Mouse (Mus musculus) small intestine, adult 2 months (tissue): ENCODE results near the gene Fryl. TPM values are rescaled to one million over a fixed set of nuclear protein-coding genes. Genes with fewer than 3 reads are reported as not detected.

Experiments used
- H3K27ac ChIP-seq: fragments of 200-500 bp; 2 replicates; pipeline ENCODE4 v1.5.1; 2012; ENCODE audit warnings: low read depth, low read length, control low read depth, inconsistent platforms; ENCODE audit not compliant: insufficient read depth
- H3K27me3 ChIP-seq: fragments of 200-500 bp; 2 replicates; pipeline ENCODE4 v1.6.1; 2012; ENCODE audit warnings: mild to moderate bottlenecking, moderate library complexity, low read length, inconsistent platforms; ENCODE audit not compliant: control insufficient read depth, insufficient read depth
- H3K36me3 ChIP-seq: fragments of 200-500 bp; 2 replicates; pipeline ENCODE4 v1.6.1; 2012; ENCODE audit warnings: mild to moderate bottlenecking, low read length, control low read depth, inconsistent platforms; ENCODE audit not compliant: control insufficient read depth, insufficient read depth
- H3K4me1 ChIP-seq: fragments of 200-500 bp; 2 replicates; pipeline ENCODE4 v1.6.1; 2012; ENCODE audit warnings: low read length, inconsistent platforms, mixed read lengths; ENCODE audit not compliant: control insufficient read depth, insufficient read depth, insufficient read length
- H3K4me3 ChIP-seq: fragments of 200-500 bp; 2 replicates; pipeline ENCODE4 v1.5.1; 2012; ENCODE audit warnings: low read depth, mild to moderate bottlenecking, control low read depth, inconsistent platforms, low read length, moderate library complexity
- CTCF ChIP-seq: fragments of 200-500 bp; IDR thresholded peaks from 2 replicates; pipeline ENCODE4 v1.5.1; 2012; ENCODE audit warnings: low read depth, mild to moderate bottlenecking, control low read depth, inconsistent platforms, low read length, moderate library complexity, mixed read lengths; ENCODE audit not compliant: insufficient replicate concordance, insufficient read length; ENCODE audit errors: extremely low read depth
- POLR2A ChIP-seq: fragments of 200-500 bp; IDR thresholded peaks from 2 replicates; pipeline ENCODE4 v1.6.1; 2012; ENCODE audit warnings: low read depth, mild to moderate bottlenecking, control low read depth, inconsistent platforms, low read length, moderate library complexity
- WGBS: fragments of 180-500 bp; shearing (Covaris S2); methylation state at CpG from one replicate; pipeline ENCODE4 v1.1.7; 2018; 5-methylcytosine and 5-hydroxymethylcytosine counted together
- polyA plus RNA-seq: library from polyadenylated mRNA; depleted of rRNA; stranded (reverse); fragments of >200 nt; gene quantifications from 2 replicates; pipeline ENCODE4 v1.2.3, GENCODE M21; 2012

The Fryl gene
- polyA plus RNA-seq, 1 experiment: 104 TPM

GRCm38 (mm10) chr5:73119524-73119923 lies 136.9 kb downstream of the Fryl start:
- H3K27me3 ChIP-seq: no peaks in the 10 kb centered on the region
- 36% methylated on average over 5 of the region's 5 CpGs for WGBS

DNA sequence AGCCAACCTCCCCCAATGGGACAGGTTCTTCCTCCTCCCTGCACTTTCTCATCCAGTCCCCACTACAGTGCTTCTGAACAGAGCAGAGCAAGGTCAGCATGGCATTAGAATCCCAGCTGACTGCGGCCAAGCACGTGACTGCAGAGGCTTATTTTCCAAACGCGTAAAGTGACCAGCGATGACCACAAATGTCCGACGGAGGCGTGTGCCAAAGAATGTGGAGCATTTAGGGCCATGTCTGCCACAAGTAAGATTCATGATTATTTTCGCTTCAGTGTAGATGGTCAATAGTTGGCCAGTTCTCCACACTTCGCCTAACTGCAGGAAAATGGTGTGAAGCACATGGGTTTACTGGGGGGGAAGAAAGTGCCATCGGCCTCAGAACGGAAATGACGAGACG lies 137.6 kb downstream of the Fryl start:
- H3K4me1 ChIP-seq: no peaks in the 10 kb centered on the region
- no peak overlapping the region for H3K27ac ChIP-seq
- no peak overlapping the region for H3K4me3 ChIP-seq
- TF ChIP-seq CTCF (no peak), POLR2A (no peak)
- no peaks in the 10 kb centered on the region for H3K27me3 ChIP-seq
- WGBS: 95% methylated on average over 14 of the region's 14 CpGs
- H3K36me3 ChIP-seq: peaks cover 56% of the 10 kb centered on the region

More at GRCm38 (mm10) chr5:73119524-73119923, 136.9 kb downstream of the Fryl start:
- no peak overlapping the region for H3K4me3 ChIP-seq
- H3K27ac ChIP-seq: no peak overlapping the region
- no peaks in the 10 kb centered on the region for H3K4me1 ChIP-seq
- TF ChIP-seq CTCF: no peak
- TF ChIP-seq POLR2A: no peak
- H3K36me3 ChIP-seq: peaks cover 57% of the 10 kb centered on the region

- 97% methylated on average over 4 of the region's 4 CpGs for WGBS
- H3K27me3 ChIP-seq: no peaks in the 10 kb centered on the region
- peaks cover 63% of the 10 kb centered on the region for H3K36me3 ChIP-seq
- TF ChIP-seq POLR2A (no peak), CTCF (peak; percentile 57; the same call in 1 of the 2 replicates)
- H3K27ac ChIP-seq: no peak overlapping the region
- H3K4me3 ChIP-seq: no peak overlapping the region
- H3K4me1 ChIP-seq: no peaks in the 10 kb centered on the region
Measured at GRCm38 (mm10) chr5:73114878-73115277, 141.5 kb downstream of the Fryl start.

DNA sequence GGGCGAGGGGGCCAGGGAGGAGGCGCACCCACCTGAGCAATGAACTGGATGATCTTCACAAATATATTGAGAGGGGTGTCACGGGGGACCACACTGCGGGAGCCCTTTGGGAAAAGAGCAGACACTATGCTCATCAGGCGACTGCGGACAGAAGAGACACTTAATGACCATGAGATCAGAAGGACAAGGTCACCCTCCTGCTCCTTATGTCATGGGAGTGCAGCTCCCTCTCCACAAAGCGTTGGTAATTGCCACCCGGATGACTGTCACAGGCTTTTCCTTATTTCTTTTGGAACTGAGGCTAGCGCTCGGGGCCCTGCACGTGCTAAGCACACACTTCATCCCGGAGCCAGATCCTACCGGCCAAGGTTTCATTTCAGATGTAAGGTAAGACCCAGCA lies 144.1 kb downstream of the Fryl start:
- Histone ChIP-seq H3K4me1 (no peaks in the 10 kb centered on the region), H3K36me3 (peaks cover 65% of the 10 kb centered on the region), H3K27me3 (no peaks in the 10 kb centered on the region), H3K4me3 (no peak overlapping the region), H3K27ac (no peak overlapping the region)
- WGBS: 93% methylated on average over 13 of the region's 13 CpGs
- TF ChIP-seq POLR2A: no peak
- TF ChIP-seq CTCF: no peak

- 0 out of 2 replicates have a peak overlapping the region, but pooled peaks have one; percentile 5 for H3K27ac ChIP-seq
- peaks cover 78% of the 10 kb centered on the region for H3K36me3 ChIP-seq
- H3K4me1 ChIP-seq: no peaks in the 10 kb centered on the region
- no peak for TF ChIP-seq POLR2A
- no peak for TF ChIP-seq CTCF
- 43% methylated on average over 7 of the region's 7 CpGs for WGBS
- H3K27me3 ChIP-seq: no peaks in the 10 kb centered on the region
- H3K4me3 ChIP-seq: no peak overlapping the region
Measured at GRCm38 (mm10) chr5:73103657-73104056, 152.8 kb downstream of the Fryl start.

DNA sequence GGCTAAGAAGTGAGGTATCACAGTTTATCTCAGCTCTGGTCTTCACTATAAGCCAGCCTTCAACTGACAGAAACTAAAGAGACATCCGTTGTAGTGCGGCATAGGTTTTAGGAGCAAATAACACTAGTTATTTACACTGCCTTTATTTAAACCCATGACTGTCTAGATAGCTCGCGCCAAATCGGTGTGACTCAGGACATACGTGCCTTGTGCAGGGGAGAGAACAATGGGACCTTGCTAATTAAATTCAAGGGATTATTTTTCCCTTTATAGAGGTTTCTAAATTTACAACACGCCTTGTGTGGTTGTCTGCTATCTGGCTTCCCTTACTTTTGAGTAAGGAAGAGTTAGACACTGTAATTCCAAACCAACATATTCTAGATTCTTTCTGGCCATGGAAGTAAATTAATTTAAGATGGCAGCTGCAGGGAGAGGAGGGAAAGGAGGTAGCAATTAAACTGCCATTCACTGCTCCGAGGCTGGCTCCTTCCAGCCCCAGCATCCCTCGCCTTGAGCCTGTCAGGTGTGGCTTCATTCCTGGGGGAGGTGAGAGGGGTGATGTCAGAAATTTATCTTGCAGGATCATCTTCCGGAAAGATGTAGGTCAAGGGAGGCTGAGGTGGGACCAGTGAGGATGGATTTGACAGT lies 154.0 kb downstream of the Fryl start:
- no peaks in the 10 kb centered on the region for H3K4me1 ChIP-seq
- 91% methylated on average over 10 of the region's 10 CpGs for WGBS
- H3K27me3 ChIP-seq: no peaks in the 10 kb centered on the region
- TF ChIP-seq POLR2A (no peak), CTCF (no peak)
- H3K36me3 ChIP-seq: peaks cover 77% of the 10 kb centered on the region
- no peak overlapping the region for H3K27ac ChIP-seq
- no peak overlapping the region for H3K4me3 ChIP-seq

DNA sequence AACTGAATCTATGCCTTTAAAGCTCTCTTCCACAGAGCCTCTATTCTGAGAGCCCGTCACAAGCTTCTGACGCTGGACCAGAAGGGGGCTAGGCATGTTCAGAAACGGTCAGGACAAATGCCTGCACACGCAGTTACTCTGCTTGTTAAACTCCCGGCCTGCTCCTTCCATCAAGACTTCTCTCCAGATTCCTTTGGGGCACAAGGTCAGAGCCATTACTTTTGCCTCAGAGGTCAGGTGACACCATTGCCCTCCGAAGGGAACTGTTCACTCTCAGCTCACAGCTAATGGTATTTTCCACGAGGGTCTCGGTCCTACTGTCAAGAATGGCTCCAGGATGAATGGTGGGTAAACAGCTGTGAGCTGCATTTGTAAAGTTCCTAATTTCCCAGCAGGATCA lies 164.2 kb downstream of the Fryl start:
- Histone ChIP-seq H3K4me3 (no peak overlapping the region), H3K27ac (no peak overlapping the region), H3K36me3 (peaks cover 74% of the 10 kb centered on the region), H3K4me1 (no peaks in the 10 kb centered on the region), H3K27me3 (no peaks in the 10 kb centered on the region)
- WGBS: 82% methylated on average over 8 of the region's 8 CpGs
- no peak for TF ChIP-seq CTCF
- no peak for TF ChIP-seq POLR2A
